Mouse (Mus musculus) forelimb bud, embryonic 11.5 days (tissue): ENCODE data around the gene Vps41.

Experiments used
- DNase-seq: peaks from one replicate; pipeline ENCODE4 v3.0.0-alpha.2; 2012; ENCODE audit warnings: low read depth, low spot score

Vps41 gene

DNA sequence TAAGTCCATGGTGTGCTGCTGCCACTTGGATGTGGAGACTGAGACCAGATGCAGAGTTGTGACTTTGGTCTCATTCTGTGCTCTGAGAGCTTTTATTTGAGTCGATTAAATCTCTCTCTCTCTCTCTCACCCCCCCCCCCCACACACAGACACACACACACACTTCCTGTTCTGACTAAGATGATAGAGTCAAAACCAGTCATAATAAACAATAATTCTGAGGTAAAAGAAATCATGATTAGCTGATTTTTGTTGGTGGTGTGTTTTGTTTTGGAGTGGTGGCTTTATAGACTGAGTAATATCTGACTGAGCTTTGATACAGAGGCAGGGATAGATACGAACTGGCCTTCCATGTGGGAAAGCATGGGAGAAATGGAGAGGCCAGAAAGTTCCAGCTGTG lies 74.6 kb downstream of the Vps41 start:
- no peak for DNase-seq

DNA sequence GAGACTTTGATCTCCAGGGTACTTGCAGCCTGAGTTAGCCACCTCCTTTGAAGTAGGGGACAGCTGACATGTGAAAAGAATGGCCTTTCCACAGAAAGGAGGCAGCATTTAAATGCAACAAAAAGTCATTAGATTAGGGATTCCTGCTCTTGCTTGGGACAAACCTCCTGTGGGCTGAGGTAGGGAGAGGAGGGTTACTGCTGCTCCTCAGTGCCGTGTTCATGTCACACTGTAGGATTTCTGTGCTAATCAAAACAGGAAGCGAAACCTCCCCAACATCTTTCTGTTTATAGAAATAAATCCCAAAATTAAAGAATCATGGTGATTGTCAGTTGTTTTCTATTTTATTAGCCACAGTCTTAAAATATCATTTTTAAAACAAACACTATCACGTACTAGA lies 77.4 kb downstream of the Vps41 start:
- no peak for DNase-seq

DNA sequence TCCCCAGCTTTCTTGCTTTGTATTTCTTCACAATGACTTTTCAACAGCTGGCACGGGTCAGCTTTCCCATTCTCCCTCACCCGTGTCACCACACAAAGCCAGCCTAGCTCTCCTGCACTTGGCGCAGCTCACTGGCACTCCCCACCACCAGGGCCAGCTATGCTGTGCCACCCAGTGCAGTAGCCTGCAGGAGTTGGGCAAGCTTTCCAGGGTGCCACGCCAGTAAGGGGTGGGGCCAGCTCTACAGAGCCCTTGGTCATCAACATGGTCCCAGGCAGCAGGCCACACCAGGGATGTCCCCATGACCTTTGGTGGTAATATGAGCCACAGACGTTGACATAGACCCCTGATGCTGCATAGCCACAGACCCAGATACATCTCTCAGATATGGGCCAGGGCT lies 80.5 kb downstream of the Vps41 start:
- DNase-seq: no peak

DNA sequence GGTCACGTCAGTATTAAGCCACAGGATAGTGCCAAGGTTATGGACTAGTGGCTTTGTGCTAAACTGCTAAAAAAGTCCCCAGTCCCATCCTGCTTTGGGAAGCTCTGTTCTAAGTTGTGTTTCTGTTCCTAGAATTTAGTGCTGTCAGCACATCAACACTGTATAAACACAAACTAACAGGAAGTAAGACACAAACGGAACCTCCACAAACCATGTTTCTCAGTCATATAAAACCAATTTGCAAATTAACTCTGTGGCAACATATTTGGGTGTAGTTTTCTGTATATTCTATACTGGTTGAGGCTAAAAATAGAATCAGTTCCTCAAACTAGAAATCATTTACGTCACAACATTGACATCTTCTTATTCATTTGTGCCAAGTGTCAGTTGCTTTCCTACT lies 83.3 kb downstream of the Vps41 start:
- no peak for DNase-seq

DNA sequence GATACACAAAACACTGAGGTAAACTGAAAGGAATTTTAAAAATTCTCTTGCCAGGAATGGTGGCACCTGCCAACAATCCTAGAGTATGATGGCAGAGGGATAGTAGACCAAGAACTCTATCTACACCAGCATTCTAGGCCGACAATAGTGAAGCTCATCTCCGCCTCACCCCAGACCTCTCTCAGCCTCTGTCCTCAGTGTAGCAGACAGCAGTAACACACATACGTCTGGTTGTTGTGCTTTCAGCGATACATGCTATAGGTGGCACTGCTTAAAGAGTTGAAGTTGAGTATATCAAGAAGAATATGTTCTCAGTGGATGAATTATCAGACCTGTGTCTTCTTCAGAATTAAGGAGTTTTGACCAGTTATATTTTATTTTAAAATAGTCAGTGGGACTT lies 92.4 kb downstream of the Vps41 start:
- DNase-seq: no peak

GRCm38 (mm10) chr13:18809978-18810675 lies 93.0 kb downstream of the Vps41 start:
- peak; percentile 84 for DNase-seq

GRCm38 (mm10) chr13:18824420-18825123 lies 107.5 kb downstream of the Vps41 start:
- no peak for DNase-seq

GRCm38 (mm10) chr13:18827029-18827428 lies 109.9 kb downstream of the Vps41 start:
- no peak for DNase-seq

DNA sequence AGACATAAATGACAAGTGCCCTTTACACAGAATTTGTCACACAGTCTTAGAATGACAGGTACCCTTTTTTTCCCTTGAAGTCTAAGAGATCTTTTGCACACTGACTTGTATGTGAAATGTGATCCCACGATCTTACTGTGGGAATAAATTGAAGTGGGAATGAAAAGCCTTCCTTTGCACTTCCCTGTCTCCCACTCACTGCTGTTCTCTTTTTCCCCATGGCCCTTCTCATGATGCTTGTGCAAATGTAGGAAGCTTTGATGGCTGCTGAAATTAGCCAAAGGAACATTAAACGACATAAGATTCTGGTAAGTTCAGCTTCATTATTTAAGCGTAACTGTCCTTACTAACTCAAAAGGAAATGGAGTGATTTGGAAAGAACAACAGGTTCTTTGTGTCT lies 113.4 kb downstream of the Vps41 start:
- DNase-seq: no peak

DNA sequence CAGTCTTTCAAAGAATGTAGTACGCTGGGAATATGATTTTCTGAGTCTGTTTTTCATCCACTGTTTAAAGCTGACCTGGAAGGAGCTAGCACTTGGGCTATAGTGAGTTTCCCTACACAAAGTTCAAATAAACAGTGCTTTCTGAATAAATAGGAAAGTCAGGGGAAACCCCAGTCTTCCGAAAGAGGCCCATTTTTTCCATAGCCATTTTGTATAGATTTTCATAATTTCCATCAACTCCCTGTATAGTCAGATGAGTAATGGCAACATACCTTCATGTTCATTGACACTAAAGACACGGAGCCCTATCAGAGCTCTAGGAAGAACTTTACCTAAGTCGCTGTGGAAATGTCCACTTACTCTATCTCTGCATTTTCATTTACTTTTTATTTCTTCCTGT lies 122.1 kb downstream of the Vps41 start:
- DNase-seq: no peak

GRCm38 (mm10) chr13:18840366-18840765 lies 123.3 kb downstream of the Vps41 start:
- no peak for DNase-seq

DNA sequence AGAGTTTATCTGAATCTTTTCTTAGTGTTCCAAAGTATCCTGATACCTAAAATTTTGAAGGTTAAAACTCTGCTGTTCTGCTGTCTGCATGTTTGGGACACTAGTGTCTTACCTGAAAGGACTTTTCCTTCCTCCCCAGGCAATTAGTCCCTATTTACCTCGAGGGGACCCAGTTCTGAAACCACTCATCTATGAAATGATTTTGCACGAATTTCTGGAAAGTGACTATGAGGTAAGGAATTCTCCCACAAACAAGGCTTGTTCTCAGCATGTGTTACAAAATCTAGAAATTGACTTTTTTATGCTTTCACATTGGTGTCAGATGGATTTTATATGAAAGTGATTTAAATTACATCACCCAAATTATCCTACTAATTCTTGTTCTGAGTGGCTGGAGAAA lies 123.9 kb downstream of the Vps41 start:
- DNase-seq: no peak

DNA sequence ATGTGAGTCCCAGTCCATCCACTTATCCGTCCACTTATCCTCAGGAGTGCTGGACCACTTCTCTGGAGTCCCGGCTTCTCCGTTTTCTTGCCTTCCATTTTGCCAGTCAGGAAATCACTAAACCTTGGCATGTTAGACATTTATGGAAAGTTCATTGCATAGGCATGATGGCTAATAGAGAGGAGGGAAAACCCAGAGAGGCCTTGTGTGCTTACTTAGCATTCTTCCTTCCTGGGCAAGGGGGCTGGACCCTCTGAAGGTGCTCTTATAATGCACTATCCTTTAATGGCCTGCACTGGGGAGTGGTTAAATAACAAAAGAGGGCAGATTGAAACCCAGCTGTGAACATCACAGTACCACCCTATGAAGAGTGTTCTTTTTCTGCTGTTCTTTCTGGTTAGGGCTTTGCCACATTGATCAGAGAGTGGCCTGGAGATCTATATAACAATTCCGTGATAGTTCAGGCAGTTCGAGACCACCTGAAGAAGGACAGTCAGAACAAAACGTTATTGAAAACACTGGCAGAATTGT lies 124.7 kb downstream of the Vps41 start:
- DNase-seq: no peak

- DNase-seq: no peak
Observed at GRCm38 (mm10) chr13:18842556-18842955, 125.5 kb downstream of the Vps41 start.

DNA sequence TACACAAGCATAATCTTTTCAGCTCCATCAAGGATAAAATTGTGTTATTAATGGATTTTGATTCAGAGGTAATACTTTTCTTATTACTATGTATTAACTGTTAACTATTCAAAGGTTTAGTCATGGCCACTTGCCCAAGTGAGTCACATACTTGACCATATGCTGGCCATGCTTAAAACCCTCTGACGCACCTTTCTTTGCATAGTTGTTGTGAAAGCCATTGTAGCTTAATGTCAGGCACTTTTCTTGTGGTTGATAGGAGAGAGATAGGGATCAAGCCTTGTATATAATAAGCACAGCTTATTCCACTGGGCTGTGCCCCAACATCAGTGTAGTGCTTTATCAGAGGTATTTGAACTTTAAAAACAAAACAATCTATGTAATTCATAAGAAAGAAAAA lies 126.5 kb downstream of the Vps41 start:
- DNase-seq: no peak

- DNase-seq: no peak
Observed at GRCm38 (mm10) chr13:18847386-18847785, 130.3 kb downstream of the Vps41 start.

- DNase-seq: no peak
Observed at GRCm38 (mm10) chr13:18849563-18849962, 132.5 kb downstream of the Vps41 start.

DNA sequence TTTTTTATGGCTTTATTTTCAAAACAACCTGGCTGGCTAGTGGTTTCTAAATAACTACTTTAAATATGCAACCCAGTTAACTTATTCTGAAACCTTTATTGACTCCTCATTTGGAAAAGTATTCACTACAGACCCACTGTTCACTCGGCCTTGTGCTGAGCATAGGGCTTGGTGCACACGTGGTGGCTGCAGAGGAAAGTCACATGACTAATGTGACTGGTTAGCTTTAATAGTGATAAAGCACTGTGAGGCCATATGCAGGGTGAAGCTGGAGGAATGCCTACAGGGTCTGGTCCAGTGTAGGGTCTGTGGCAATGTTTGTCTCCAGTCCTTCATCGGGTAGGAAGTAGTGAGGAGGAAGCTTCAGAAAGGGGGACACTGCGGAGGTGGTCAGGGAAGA lies 134.1 kb downstream of the Vps41 start:
- DNase-seq: no peak

DNA sequence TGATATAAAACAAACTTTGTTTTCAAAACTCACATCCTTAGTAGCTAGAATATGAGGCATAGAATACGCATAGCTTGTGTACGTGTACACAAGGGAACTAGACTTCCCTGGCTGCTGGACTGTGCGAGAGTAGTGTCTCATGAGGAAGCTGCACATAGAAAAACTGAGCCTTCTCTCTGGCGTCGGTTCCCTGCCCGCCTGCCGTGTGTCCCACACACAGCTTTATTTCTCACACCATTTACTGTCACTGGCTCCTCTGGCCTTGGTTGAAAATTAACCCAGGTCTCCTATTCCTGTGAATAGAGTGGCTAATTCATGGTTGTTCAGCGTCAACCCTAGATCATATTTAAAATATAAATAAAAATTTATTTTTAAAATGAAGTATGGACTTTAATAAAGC lies 135.6 kb downstream of the Vps41 start:
- DNase-seq: no peak

DNA sequence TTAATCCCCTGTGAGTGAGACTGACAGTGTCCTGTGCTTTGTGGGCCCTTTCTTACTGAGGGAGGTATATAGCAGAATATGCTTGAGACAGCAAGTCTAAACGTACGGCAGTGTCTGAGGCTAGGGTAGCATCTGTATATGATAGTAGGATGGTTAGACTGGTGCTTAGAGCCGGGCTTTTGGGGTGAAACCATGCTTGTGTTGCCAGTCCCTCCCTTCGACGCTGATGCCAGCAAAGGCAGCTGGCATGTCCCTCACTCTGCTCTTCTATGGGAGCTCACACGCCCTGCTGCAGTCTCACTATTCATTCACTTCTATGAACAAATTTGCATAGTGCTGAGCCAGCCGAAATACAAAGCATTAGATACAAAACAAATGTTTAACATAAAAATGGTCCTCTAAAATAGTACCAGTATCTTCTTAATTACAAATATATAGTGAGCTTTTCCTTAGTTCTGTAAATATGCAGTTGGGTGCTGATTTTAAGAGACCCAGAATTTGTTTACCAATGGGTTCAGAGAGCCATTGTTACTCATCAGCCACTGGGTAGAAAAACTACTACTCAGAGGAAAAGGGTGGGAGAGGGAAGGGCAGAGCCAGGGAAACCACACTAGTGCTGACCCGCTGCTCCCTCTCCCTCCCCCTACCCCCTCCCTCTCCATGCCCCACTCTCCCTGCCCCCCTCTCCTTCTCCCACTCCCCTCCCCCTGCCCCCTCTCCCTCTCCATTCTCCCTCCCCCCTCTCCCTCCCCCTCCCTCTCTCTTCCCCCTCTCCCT lies 139.1 kb downstream of the Vps41 start:
- DNase-seq: no peak

DNA sequence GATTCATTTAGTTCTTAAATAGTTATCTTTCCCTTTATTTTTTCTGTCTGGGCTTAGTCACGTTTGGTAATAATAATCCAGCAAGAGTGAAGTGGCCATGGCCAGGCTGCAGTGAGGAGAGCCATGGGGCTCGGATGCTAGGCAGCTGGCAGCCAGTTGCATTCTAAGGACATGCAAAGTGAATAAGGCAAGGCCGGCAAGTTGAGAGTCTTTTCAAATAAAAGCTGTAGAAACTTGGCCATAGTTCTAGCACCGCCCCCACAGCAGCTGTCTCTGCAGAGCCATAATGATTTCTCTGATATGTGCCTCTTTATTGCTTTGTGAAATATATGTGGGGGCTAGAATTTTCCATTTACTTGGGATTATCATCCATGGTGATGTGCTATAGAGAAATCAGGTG lies 141.1 kb downstream of the Vps41 start:
- DNase-seq: no peak

- no peak for DNase-seq
Observed at GRCm38 (mm10) chr13:18859389-18859788, 142.3 kb downstream of the Vps41 start.
